Mouse (Mus musculus) liver, embryonic 14.5 days (tissue): ENCODE data around the gene Hmx3. TPM values are rescaled to one million over a fixed set of nuclear protein-coding genes. Genes with fewer than 3 reads are reported as not detected.

Source experiments
- ATAC-seq: fragments of 200-750 bp; cut with Nextera tagmentation; 2 replicates; pipeline ENCODE4 v1.8.0; 2017; ENCODE audit warnings: moderate number of reproducible peaks, mild to moderate bottlenecking, moderate library complexity; ENCODE audit not compliant: insufficient read depth
- DNase-seq, 3 experiments: peaks; one replicate each; pipeline ENCODE4 v3.0.0-alpha.2; 2012 to 2013; ENCODE audit warnings: low read depth in 3 of 3, low spot score in 3 of 3
- H3K27ac ChIP-seq: fragments of 300-500 bp; sonication (generic); 2 replicates; pipeline ENCODE4 v1.5.1; 2014; ENCODE audit warnings: moderate library complexity, mild to moderate bottlenecking, control low read depth, inconsistent platforms
- H3K27me3 ChIP-seq: fragments of 300-500 bp; sonication (generic); 2 replicates; pipeline ENCODE4 v1.6.1; 2014; ENCODE audit warnings: mild to moderate bottlenecking, low read length, moderate library complexity; ENCODE audit not compliant: control insufficient read depth, insufficient read depth
- H3K36me3 ChIP-seq: fragments of 300-500 bp; sonication (generic); replicated peaks from 2 replicates; pipeline ENCODE4 v1.6.1; 2014; ENCODE audit warnings: low read depth; ENCODE audit not compliant: control insufficient read depth, insufficient read depth
- H3K4me1 ChIP-seq, 2 experiments: fragments of 200-500 bp in 1 of 2; fragments of 300-500 bp in 1 of 2; sonication (generic) in 1 of 2; replicated peaks; 2 replicates each; pipeline ENCODE4 v1.6.1; 2012 to 2014; ENCODE audit warnings: antibody characterized with exemption in 1 of 2, inconsistent platforms in 1 of 2, low read length in 1 of 2; ENCODE audit not compliant: control insufficient read depth in 2 of 2, insufficient read depth in 2 of 2
- H3K4me2 ChIP-seq: fragments of 300-500 bp; sonication (generic); 2 replicates; pipeline ENCODE4 v1.6.1; 2014; ENCODE audit warnings: low read depth, mild to moderate bottlenecking, control low read depth, moderate library complexity
- H3K4me3 ChIP-seq, 2 experiments: fragments of 200-500 bp in 1 of 2; fragments of 300-500 bp in 1 of 2; sonication (generic) in 1 of 2; 2 replicates each; pipeline ENCODE4 v1.5.1; 2012 to 2014; ENCODE audit warnings: low read depth in 2 of 2, low read length in 2 of 2, mild to moderate bottlenecking in 2 of 2, control low read depth in 1 of 2, inconsistent platforms in 1 of 2, moderate library complexity in 1 of 2; ENCODE audit not compliant: insufficient read depth in 1 of 2
- H3K9ac ChIP-seq: fragments of 300-500 bp; sonication (generic); replicated peaks from 2 replicates; pipeline ENCODE4 v1.6.1; 2014; ENCODE audit warnings: mild to moderate bottlenecking, control low read depth, moderate library complexity
- H3K9me3 ChIP-seq: fragments of 300-500 bp; sonication (generic); 2 replicates; pipeline ENCODE4 v1.6.1; 2016; ENCODE audit warnings: low read length, mixed read lengths; ENCODE audit not compliant: control insufficient read depth
- CTCF ChIP-seq: IDR thresholded peaks from 2 replicates; pipeline ENCODE4 v1.5.1; 2016; ENCODE audit warnings: antibody characterized with exemption, low read depth, control low read depth
- EP300 ChIP-seq: IDR thresholded peaks from 2 replicates; pipeline ENCODE4 v1.6.1; 2016; ENCODE audit warnings: antibody characterized with exemption, low read depth
- WGBS: fragments of 180-500 bp; shearing (Covaris S2); extraction: QIAGEN DNeasy Blood & Tissue Kit; methylation state at CpG from one replicate; pipeline ENCODE4 v1.1.7; 2014; ENCODE audit not compliant: insufficient replicate concordance; 5-methylcytosine and 5-hydroxymethylcytosine counted together
- polyA plus RNA-seq, 2 experiments: library from polyadenylated mRNA; depleted of rRNA in 1 of 2; stranded (reverse) in 1 of 2; unstranded in 1 of 2; fragments of >200 nt; fragmentation: Nextera tagmentation in 1 of 2; extraction: Ambion mirVana in 1 of 2; gene quantifications; 2 replicates each; pipeline versions ENCODE4 v1.2.1 to v1.2.3; 2012 to 2014

The Hmx3 gene
- polyA plus RNA-seq, 2 experiments = not detected

DNA sequence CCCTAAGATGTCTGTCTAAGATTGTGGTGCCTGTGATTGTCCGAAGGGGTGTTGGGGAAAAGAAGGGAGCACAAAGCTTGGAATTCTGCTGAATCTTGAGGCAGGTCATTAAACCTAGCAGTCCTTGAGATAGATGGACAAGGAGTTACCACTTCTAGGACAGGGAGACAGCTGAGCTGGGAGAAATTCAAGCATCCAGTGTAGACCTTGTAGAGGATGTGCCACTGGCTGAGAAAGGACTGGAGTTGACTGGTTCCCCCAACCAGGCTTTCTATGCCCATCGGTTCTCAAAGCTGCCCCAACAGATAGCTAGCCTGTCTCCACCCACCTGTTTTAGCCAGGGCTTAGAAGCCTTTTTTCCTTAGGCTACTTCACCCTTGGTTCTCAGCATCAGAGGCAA, 3.8 kb downstream of the Hmx3 start:
- DNase-seq = no peak
- H3K36me3 ChIP-seq = no peaks in the 10 kb centered on the region
- TF ChIP-seq EP300 (no peak), CTCF (no peak)
- no peak overlapping the region for H3K4me2 ChIP-seq
- H3K27ac ChIP-seq = no peak overlapping the region
- H3K4me1 ChIP-seq = no peaks in the 10 kb centered on the region
- 5% methylated on average over 2 of the region's 2 CpGs for WGBS
- no peaks in the 10 kb centered on the region for H3K9me3 ChIP-seq
- ATAC-seq = no peak
- H3K9ac ChIP-seq = no peak overlapping the region
- no peak overlapping the region for H3K4me3 ChIP-seq
- H3K27me3 ChIP-seq = peaks cover 99% of the 10 kb centered on the region

DNA sequence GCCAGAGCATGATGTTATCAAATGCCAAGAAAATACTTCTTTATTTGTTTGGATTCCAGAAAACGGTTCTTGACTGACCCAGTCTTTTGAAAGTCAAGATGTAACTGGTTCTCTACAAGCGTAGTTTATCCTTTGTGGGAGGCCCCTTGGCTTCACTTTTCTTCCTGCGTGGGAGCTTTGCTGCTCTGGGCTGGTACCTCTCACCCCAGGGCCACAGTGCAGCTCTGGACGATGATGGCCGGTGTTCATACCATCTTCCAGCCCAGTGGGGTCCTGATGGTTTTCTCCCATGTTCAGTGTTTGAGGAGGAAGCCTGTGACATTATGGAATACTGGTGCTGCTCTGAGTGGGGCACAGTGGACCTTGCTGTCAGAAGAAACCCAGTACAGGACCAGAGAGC, 4.8 kb downstream of the Hmx3 start:
- H3K4me1 ChIP-seq = no peaks in the 10 kb centered on the region
- no peak overlapping the region for H3K4me2 ChIP-seq
- H3K9me3 ChIP-seq = no peaks in the 10 kb centered on the region
- H3K36me3 ChIP-seq = no peaks in the 10 kb centered on the region
- no peak overlapping the region for H3K27ac ChIP-seq
- TF ChIP-seq CTCF (no peak), EP300 (no peak)
- DNase-seq (no peak), ATAC-seq (no peak)
- WGBS = 3% methylated on average over 5 of the region's 5 CpGs
- no peak overlapping the region for H3K9ac ChIP-seq
- peaks cover 99% of the 10 kb centered on the region for H3K27me3 ChIP-seq
- H3K4me3 ChIP-seq = no peak overlapping the region

DNA sequence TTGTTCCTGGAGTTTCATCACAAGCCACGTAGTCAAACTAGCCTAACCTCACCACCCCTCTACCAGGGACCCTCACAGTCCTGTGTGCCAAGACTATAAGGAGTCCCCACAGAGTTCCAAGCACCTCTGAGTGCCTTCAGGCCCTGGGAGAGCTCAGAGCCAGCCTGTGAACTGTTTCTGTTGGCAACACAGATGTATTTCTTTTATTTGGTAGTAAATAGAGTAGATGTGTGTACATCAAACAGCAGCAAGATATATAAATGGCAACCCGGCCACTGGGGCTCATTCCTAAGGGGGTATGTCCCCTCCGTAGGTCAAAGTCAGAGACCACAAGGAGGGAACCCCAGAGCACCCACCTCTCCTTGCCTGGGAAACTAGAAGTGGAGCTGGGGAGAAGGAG, 5.8 kb downstream of the Hmx3 start, which contains the start of gene Hmx2:
Gene Hmx2 (plus strand): TSS at position 301 of the 400 bp plus-strand sequence.
- Histone ChIP-seq H3K36me3 (no peaks in the 10 kb centered on the region), H3K9ac (no peak within 1 kb of the TSS), H3K27me3 (peaks cover 99% of the 10 kb centered on the region), H3K27ac (no peak within 1 kb of the TSS), H3K9me3 (no peaks in the 10 kb centered on the region), H3K4me3 (no peak within 1 kb of the TSS), H3K4me1 (no peaks in the 10 kb centered on the region), H3K4me2 (no peak within 1 kb of the TSS)
- 1% methylated on average over 3 of the region's 3 CpGs for WGBS
- TF ChIP-seq EP300 (no peak), CTCF (no peak)
- DNase-seq = no peak
- ATAC-seq = no peak

DNA sequence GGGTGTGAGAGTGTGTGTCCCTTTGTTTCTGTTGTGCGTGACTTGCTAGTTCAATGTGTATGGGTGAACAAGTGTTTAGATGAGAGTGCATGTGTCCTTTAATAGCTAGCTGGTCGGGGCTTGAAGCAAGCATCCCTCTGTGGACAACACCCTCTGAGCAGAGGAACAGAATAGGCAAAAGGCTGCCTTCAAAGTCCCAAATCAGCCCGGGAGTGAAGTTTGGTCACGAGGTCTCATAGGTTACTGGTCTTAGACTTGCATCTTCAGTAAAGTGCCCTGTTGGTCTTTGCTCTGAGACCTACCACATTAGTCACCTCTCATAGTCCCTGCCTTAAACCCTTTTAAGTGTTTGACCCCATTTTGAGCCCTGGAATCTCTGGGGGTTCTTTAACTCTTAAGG, 8.8 kb downstream of the Hmx3 start:
- Histone ChIP-seq H3K4me2 (no peak overlapping the region), H3K27ac (no peak overlapping the region), H3K4me3 (no peak overlapping the region), H3K9me3 (no peaks in the 10 kb centered on the region), H3K4me1 (no peaks in the 10 kb centered on the region), H3K27me3 (peaks cover 99% of the 10 kb centered on the region), H3K9ac (no peak overlapping the region), H3K36me3 (no peaks in the 10 kb centered on the region)
- no peak for TF ChIP-seq EP300
- TF ChIP-seq CTCF = no peak
- under 1% methylated on average over 4 of the region's 4 CpGs for WGBS
- no peak for ATAC-seq
- DNase-seq = no peak

DNA sequence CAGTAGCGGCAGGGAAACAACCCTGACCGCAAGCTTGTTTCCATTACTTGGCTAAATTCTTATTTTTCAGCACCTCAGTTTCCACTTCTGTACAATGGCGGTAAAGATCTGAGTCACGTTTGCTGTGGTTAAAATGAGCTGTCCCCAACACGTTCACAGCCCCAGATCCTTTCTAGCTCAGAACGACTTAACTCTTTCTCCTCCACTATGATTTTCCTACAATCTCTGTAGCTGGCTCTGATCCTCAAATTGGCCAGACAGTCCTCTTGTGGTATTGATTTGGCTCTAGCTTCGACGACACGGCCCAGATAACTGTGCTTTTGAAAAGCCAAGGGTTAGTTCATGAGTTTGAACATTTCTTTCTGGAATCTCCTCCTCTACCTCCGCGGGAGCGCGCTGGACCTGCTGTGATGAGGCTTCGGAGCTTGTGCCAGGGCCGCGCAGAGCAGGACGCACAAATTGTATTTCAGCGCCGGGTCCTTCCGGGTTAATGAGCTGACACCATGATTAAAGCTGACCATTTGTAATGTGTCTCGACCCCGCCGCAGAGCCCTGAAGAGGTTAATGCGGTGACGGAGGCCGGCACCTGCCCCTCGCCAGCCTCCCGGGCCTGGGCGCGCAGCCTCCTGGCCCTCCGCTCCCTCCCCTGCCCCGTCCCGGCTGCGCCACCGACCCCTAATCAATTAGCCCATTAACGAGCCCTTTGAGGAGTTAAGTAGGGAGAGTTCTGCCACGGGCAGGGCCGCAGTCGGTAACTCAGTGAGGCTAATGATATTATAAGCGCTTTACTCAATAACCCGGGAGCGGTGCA, 9.5 kb downstream of the Hmx3 start:
- Histone ChIP-seq H3K9me3 (no peaks in the 10 kb centered on the region), H3K27ac (no peak overlapping the region), H3K36me3 (no peaks in the 10 kb centered on the region), H3K4me2 (no peak overlapping the region), H3K4me1 (no peaks in the 10 kb centered on the region), H3K4me3 (no peak overlapping the region), H3K9ac (no peak overlapping the region), H3K27me3 (peaks cover 99% of the 10 kb centered on the region)
- 4% methylated on average over 42 of the region's 42 CpGs for WGBS
- DNase-seq = no peak
- no peak for ATAC-seq
- TF ChIP-seq CTCF (no peak), EP300 (no peak)
